Mouse (Mus musculus) kidney, postnatal 0 days (tissue): ENCODE measurements around the gene Usp47. TPM values are rescaled to one million over a fixed set of nuclear protein-coding genes. Genes with fewer than 3 reads are reported as not detected.

Experiments
- ATAC-seq: fragments of 200-750 bp; cut with Nextera tagmentation; replicated peaks from 2 replicates; pipeline ENCODE4 v1.8.0; 2017; ENCODE audit warnings: low read depth, moderate number of reproducible peaks, moderate TSS enrichment, moderate library complexity; ENCODE audit not compliant: low FRiP score
- DNase-seq: peaks from one replicate; pipeline ENCODE4 v3.0.0-alpha.2; 2016; ENCODE audit warnings: low spot score
- H3K27ac ChIP-seq: fragments of 300-500 bp; sonication (generic); 2 replicates; pipeline ENCODE4 v1.5.1; 2014; ENCODE audit warnings: mild to moderate bottlenecking
- H3K27me3 ChIP-seq: fragments of 300-500 bp; sonication (generic); 2 replicates; pipeline ENCODE4 v1.6.1; 2014; ENCODE audit warnings: low read length, mixed read lengths; ENCODE audit not compliant: insufficient read depth
- H3K36me3 ChIP-seq: fragments of 300-500 bp; sonication (generic); 2 replicates; pipeline ENCODE4 v1.6.1; 2014; ENCODE audit warnings: low read length, mixed read lengths; ENCODE audit not compliant: insufficient read depth
- H3K4me1 ChIP-seq: fragments of 300-500 bp; sonication (generic); replicated peaks from 2 replicates; pipeline ENCODE4 v1.6.1; 2014; ENCODE audit warnings: antibody characterized with exemption, low read length, mixed read lengths; ENCODE audit not compliant: insufficient read depth
- H3K4me2 ChIP-seq: fragments of 300-500 bp; sonication (generic); 2 replicates; pipeline ENCODE4 v1.6.1; 2014; ENCODE audit warnings: mild to moderate bottlenecking, low read length, moderate library complexity, mixed read lengths
- H3K4me3 ChIP-seq: fragments of 300-500 bp; sonication (generic); replicated peaks from 2 replicates; pipeline ENCODE4 v1.5.1; 2014; ENCODE audit warnings: low read depth, low read length
- H3K9ac ChIP-seq: fragments of 300-500 bp; sonication (generic); 2 replicates; pipeline ENCODE4 v1.6.1; 2014; ENCODE audit warnings: low read depth, low read length
- H3K9me3 ChIP-seq: fragments of 300-500 bp; sonication (generic); replicated peaks from 2 replicates; pipeline ENCODE4 v1.6.1; 2016; ENCODE audit warnings: low read length, inconsistent platforms, mixed read lengths
- CTCF ChIP-seq: IDR thresholded peaks from 2 replicates; pipeline ENCODE4 v1.5.1; 2016; ENCODE audit warnings: antibody characterized with exemption, low read depth, mild to moderate bottlenecking, moderate library complexity
- WGBS: fragments of 180-500 bp; shearing (Covaris S2); extraction: QIAGEN DNeasy Blood & Tissue Kit; methylation state at CpG from one replicate; pipeline ENCODE4 v1.1.7; 2014; 5-methylcytosine and 5-hydroxymethylcytosine counted together
- polyA plus RNA-seq: library from polyadenylated mRNA; unstranded; fragments of >200 nt; fragmentation: Nextera tagmentation; extraction: Ambion mirVana; gene quantifications from 2 replicates; pipeline ENCODE4 v1.2.1, GENCODE M21; 2015

The Usp47 gene
- polyA plus RNA-seq, 1 experiment from 2014 or later = 37.3 TPM

DNA sequence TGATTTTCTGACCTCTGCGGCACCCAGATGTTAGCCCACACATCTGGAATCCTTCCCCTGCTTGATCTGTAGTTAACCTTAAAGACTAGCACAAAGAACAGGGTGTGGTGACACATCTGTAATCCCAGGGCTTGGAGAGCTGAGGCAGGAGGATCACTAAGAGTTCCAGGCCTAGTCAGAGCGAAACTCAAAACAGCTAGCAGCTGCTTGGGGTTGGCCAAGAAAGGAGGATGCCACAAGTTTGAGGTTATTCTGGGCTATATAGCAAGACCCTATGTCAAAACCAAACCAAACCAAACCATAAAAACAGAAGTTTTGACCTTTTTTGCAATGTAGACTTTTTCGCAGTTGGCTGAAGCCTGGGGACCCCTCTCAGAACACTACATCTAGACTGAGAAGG is 107.4 kb downstream of the Usp47 start:
- ATAC-seq = no peak
- 93% methylated on average over 3 of the region's 3 CpGs for WGBS

GRCm38 (mm10) chr7:112132005-112132404 is 108.7 kb downstream of the Usp47 start:
- Histone ChIP-seq H3K4me1 (0 out of 2 replicates have a peak, but pooled peaks cover 6% of the 10 kb centered on the region), H3K9ac (no peak overlapping the region), H3K4me2 (no peak overlapping the region), H3K27ac (no peak overlapping the region), H3K27me3 (no peaks in the 10 kb centered on the region), H3K9me3 (no peaks in the 10 kb centered on the region), H3K36me3 (no peaks in the 10 kb centered on the region), H3K4me3 (no peak overlapping the region)
- WGBS = 67% methylated on average over 6 of the region's 6 CpGs
- DNase-seq = no peak
- no peak for TF ChIP-seq CTCF
- no peak for ATAC-seq

More for the DNA sequence above, 107.4 kb downstream of the Usp47 start:
- no peak overlapping the region for H3K27ac ChIP-seq
- 0 out of 2 replicates have a peak, but pooled peaks cover 6% of the 10 kb centered on the region for H3K4me1 ChIP-seq
- no peaks in the 10 kb centered on the region for H3K36me3 ChIP-seq
- no peaks in the 10 kb centered on the region for H3K27me3 ChIP-seq
- no peaks in the 10 kb centered on the region for H3K9me3 ChIP-seq
- no peak for DNase-seq
- H3K9ac ChIP-seq = no peak overlapping the region
- H3K4me2 ChIP-seq = no peak overlapping the region
- no peak overlapping the region for H3K4me3 ChIP-seq
- TF ChIP-seq CTCF = no peak

DNA sequence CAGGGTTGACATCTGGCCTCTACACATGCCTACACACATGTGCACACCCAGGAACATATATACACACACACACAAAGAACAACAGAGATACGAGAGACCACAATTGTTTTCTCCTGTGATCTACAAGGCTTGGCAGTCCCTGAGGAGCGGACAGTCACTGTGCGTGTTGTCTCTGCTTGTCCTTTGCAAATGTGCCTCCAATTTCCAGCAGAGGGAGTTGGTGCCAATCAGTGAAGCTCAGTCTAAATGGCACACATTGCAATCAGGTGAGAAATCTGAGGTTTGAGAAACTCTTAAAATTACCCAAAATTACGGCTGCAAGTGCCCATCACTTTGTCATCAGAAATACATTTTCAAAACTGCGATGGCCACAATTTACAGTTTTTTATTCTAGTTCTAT is 110.0 kb downstream of the Usp47 start:
- DNase-seq (no peak), ATAC-seq (no peak)
- Histone ChIP-seq H3K4me3 (no peak overlapping the region), H3K4me2 (no peak overlapping the region), H3K27me3 (no peaks in the 10 kb centered on the region), H3K9me3 (no peaks in the 10 kb centered on the region), H3K9ac (no peak overlapping the region), H3K27ac (no peak overlapping the region), H3K36me3 (no peaks in the 10 kb centered on the region), H3K4me1 (0 out of 2 replicates have a peak, but pooled peaks cover 6% of the 10 kb centered on the region)
- WGBS = 93% methylated on average over 5 of the region's 5 CpGs
- TF ChIP-seq CTCF = peak; percentile 38; the same call in 1 of the 2 replicates

DNA sequence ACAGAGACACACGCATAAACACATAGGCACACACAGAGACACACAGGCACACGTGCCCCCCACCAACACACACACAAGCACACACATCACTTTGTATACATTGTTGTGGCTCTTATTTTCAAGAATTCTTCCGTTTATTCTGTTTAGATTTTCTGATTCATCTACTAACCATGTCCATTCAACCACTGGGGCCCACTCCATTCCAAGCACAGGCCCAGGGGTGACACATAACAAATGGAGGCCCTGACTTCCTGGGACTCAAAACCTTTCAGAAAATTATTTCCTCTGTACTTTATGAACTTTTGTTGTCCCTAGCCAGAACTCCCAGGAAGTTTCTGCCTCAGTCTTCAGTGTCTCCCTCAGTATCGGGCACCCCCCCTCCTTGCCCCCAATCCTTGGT is 111.9 kb downstream of the Usp47 start:
- Histone ChIP-seq H3K4me3 (no peak overlapping the region), H3K9me3 (no peaks in the 10 kb centered on the region), H3K4me1 (no peaks in the 10 kb centered on the region), H3K9ac (no peak overlapping the region), H3K4me2 (no peak overlapping the region), H3K27me3 (no peaks in the 10 kb centered on the region), H3K27ac (no peak overlapping the region), H3K36me3 (no peaks in the 10 kb centered on the region)
- no peak for TF ChIP-seq CTCF
- WGBS = 82% methylated on average over 4 of the region's 4 CpGs
- DNase-seq (no peak), ATAC-seq (no peak)

GRCm38 (mm10) chr7:112136537-112136936 is 113.2 kb downstream of the Usp47 start:
- Histone ChIP-seq H3K9me3 (no peaks in the 10 kb centered on the region), H3K9ac (no peak overlapping the region), H3K27ac (no peak overlapping the region), H3K36me3 (no peaks in the 10 kb centered on the region), H3K4me3 (no peak overlapping the region), H3K4me1 (no peaks in the 10 kb centered on the region), H3K4me2 (no peak overlapping the region), H3K27me3 (no peaks in the 10 kb centered on the region)
- no peak for DNase-seq
- no peak for ATAC-seq
- TF ChIP-seq CTCF = no peak
- WGBS = 83% methylated on average over 5 of the region's 5 CpGs

- Histone ChIP-seq H3K4me1 (peaks cover 3% of the 10 kb centered on the region; the same call in 1 of the 2 replicates), H3K9me3 (no peaks in the 10 kb centered on the region), H3K9ac (no peak overlapping the region), H3K27ac (no peak overlapping the region), H3K4me3 (no peak overlapping the region), H3K4me2 (no peak overlapping the region), H3K36me3 (no peaks in the 10 kb centered on the region), H3K27me3 (no peaks in the 10 kb centered on the region)
- TF ChIP-seq CTCF = no peak
- ATAC-seq = no peak
- DNase-seq = no peak
- 76% methylated on average over 7 of the region's 7 CpGs for WGBS
Measured at GRCm38 (mm10) chr7:112138168-112138508, 114.8 kb downstream of the Usp47 start.
